Mouse (Mus musculus) layer of hippocampus, adult 9-11 months (tissue): ENCODE results near the gene Map3k13.
A peak's percentile ranks its signal among the peaks of the same experiment; 100 is the strongest.

Experiments
- DNase-seq: peaks from one replicate; pipeline ENCODE4 v3.0.0; 2022

Gene Map3k13

DNA sequence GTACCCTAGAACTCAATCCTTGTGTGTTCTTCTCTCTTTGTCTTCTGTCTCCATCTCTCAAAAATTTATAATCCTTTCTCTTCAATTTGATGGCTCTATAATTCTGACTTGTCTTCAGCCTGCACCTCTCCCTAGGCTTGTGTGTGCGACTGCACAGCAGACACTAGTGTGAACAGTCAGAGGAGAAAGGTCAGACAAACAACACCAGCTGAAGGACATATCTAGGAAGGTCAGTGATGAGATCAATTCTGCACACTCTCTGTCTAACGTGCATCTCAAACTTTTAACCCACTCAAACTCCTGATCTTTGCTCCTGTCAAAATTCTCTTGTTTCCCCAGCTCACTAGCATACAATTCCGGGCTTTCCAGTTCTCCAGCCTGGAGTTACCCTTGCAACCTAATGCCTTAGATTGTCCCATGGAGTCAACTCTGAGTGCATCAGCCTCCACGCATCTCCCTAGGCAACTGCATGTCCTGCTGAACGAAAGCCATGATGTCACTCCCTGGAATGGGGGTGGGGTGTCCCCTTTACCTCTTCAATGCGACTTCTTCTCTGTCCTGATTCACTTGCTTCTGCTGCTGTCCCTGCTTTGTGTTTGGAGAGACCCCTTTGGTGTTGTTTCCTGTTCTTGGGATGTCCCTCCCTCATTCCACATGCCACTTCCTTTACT lies 19.2 kb downstream of the Map3k13 start:
- no peak for DNase-seq

DNA sequence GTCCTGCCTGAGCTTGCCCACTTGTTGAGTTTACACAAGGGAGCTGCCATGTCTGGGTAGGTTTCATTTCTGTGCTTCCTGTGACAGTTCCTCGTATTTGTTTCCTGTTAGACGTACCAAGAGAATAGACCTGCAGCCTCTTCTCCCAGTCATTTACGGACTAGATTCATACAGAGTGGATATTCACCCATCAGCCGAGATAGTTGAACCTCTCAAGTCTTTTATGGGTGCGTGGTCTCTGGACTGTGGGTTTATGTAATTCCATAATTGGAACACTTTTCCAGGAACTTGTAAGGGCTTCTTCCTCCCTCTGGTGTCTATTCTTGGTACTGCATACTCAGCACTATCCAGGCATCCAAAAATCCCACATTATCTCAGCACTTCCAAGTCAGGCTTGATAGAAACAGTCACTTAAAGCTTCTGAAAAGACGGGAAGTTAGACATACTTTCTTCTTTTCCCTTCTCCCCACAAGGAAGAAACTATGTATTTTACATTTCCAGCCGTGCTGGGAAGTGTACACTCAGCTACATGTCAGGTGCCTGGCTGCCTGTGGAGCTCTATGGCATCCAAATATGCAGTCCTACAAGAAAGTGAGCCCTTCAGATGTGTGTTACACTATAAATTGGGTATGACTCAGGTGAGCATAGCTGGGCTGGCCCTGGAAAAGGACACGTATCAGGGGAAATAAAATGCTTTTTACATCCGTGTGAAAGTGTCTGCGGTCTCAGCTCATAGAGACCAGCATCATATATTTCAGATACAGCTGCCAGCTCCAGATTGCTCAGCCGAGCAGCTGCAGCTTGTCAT lies 20.9 kb downstream of the Map3k13 start:
- peak; percentile 35 for DNase-seq

DNA sequence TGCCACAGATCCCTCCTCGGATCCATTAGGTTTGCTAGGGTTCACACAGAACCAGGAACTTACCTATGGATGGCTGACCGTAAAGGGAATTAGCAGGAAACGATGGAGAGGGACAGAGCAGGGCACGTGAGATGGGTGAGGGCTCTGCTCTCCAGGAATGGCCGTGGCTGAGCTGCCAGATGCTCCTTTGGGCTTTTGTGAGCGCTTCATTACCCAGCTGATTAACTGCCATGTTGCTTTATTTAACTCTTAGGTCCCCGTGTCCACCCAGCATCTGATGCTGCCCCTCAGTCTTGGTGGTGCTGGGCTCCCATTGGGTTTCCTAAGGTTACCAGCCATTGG lies 21.5 kb downstream of the Map3k13 start:
- DNase-seq = no peak

DNA sequence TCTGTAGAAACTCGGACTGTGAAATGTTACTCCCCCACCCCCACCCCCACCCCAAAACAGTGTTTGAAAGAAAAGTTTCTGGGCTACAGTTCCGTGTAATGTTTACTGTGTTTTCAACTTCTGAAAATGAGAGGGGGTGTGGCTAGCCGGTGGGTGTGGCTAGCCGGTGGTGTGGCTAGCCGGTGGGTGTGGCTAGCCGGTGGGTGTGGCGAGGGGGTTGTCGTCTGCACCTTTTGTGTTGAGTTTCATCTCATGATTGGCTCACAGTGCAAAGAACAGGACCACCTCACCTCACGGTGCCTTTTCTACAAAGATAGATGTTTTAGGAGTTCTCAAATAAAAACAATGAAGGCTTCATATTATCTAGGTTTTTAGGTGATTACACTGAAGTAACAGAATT lies 24.0 kb downstream of the Map3k13 start:
- no peak for DNase-seq

DNA sequence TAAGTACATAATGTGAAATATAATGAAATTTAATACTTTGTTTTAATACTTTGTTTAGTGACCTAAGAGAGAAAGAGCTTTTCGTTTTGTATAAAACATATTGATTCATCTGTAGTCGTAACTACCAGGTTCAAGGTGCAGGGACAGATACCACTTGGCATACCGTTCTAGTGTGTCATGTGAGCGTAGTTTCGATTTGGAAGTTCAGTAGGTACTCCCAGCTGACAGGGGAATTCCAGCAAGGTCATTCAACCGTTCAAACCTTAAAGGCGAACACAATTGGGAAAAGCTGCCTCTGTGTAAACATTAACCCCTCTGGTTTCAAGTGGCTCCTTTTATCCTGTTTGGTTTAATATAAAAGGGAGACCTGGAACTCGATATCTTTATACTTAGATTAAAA lies 24.5 kb downstream of the Map3k13 start:
- no peak for DNase-seq

DNA sequence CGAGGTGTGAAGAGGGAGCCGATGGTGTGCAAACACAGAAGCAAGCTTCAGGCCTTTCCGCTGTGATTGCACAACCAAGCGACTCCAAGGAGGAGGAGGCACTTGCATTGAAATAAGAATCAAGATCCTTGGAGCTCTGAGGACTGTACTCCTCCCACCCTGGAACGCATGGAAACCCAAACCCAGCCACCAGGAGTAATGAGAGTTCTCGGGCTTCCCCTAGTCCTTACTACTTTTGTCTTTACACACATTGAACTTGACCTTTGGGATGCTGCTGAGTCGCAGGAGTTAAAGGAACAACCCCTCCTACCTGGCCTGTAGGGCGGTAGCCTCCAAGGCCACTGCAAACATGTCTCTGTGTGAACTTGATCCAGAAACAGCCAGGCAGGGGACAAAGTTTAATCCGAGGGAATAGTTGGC lies 31.5 kb downstream of the Map3k13 start:
- DNase-seq = no peak

DNA sequence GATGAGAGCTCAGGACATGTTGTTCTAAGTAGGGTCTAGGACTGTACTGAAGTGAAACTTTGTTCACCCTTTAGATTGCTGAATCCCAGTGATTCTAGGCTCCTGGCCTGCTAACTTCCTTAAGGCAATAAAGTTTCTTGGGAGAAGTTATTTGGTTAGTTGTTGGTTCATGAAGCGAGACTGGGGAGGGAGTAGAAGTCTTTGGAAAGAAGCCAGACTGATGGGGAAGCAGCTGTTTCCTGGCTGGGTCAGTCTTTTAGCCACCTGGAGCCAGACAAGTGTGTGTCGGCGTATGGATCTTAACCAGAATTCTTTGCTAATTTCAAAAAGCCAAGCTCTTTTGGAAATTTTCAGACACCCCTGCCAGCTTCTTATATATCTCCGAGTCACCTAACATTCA lies 33.0 kb downstream of the Map3k13 start:
- peak; percentile 17 for DNase-seq

DNA sequence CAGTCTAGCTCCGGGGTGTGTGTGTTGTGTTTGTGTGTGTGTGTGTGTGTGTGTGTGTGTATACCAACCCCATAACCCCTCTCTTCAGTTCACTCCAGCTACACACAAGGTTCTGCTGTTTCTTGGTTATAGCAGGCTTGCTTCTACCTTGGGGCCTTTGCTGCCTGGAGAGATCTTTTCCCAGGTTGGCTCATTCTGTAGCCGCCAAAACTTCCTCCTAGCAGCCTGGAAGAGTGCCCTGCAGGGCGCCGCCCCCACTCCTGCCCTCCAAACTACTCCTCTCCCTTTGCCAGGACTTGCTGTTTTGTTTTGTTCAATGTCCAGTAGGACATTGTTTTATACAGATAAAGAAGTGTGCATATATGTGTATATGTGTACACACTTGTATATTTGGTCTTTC lies 33.4 kb downstream of the Map3k13 start:
- DNase-seq = no peak

DNA sequence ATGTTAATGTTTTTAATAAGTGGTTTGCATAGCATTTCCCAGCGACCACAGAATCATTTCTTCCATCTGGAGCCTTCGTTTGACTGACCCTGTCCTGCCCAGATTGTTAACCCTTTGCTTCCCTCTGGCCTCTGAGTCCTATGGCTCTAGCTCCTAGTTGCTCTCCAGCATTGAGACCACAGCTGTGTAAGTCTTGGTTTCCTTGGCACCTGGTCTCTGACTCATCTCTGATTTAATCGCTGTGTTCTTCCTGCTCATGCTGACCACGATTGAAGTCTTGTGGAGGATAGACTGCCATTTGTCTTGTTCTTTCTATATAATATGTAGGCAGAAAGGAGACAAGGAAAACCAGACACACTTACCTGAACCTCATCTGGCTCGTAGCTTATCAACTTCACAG lies 35.6 kb downstream of the Map3k13 start:
- DNase-seq = no peak

DNA sequence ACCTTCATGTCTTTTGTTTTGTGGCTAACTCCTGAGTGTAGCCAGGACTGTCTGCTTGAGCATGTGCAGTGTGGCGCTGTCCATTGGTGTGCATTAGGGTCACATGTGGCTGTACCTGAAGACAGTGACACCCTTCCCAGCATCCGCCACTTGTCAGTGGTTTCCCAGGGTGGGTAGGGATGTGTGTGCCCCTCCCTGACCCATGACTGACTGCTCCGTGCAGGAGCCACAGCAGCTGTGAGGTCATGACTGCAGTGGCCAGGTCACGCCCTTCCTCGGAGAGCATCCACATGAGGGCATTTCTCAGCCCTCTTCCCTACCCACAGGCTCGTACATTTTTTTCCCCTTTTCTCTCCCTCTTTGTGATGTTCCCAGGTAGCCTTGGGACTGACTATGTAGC lies 36.6 kb downstream of the Map3k13 start:
- DNase-seq = no peak

DNA sequence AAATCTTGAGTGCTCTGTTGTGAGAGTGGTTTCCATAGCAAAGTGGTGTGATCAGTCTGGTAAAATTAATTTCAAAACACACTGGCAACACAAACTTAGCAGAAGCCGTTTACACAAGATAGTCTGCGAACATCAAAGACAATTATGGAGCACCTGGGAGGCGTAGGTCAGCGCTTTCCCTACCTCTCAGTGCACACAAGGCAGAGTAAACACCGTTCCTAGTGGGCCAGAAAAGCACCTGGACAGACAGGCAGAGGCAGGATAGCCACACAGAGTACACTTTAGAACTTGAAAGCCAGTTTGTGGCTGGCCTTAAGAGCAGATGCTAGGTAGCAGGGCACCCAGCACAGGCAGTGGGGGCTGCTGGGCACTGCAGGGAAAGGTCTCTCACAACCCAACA lies 37.6 kb downstream of the Map3k13 start:
- no peak for DNase-seq

DNA sequence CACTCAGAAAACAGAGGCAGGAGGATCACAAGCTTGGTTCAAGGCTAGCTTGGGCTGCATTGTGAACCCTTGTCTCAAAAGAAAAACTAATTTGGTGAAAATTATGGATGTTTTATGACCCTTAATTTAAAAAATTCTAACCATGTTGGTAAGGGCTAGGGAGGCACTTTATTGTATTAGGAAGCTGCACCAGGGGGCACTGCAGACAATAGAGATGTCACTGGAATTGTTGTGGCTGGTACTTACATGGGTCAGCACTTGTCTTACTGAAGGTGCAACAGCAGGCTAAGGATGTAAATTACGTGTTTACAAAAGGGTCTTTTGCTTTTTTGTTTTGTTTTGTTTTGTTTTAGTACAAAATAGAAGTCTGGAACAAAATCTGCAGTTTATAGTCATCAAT lies 39.3 kb downstream of the Map3k13 start:
- DNase-seq = no peak

DNA sequence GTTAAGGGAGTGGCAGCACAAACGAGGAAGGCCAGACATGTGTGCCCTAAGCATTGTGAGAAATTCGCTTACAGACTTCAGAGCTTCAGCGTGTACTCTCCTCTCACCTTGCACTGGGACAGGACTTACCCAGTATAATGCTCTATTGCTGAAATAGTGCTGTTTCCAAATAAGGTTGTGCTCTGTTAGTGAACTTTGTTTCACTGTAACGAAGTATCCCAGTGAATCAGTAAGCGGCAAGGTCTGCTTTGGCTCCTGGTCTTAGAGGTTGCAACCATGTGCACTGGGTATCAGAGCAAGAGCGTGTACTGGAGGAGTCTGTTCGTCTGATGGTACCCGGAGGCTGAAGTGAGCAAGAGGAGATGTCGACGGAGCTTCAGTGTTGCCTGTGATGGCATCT lies 39.8 kb downstream of the Map3k13 start:
- DNase-seq = no peak

DNA sequence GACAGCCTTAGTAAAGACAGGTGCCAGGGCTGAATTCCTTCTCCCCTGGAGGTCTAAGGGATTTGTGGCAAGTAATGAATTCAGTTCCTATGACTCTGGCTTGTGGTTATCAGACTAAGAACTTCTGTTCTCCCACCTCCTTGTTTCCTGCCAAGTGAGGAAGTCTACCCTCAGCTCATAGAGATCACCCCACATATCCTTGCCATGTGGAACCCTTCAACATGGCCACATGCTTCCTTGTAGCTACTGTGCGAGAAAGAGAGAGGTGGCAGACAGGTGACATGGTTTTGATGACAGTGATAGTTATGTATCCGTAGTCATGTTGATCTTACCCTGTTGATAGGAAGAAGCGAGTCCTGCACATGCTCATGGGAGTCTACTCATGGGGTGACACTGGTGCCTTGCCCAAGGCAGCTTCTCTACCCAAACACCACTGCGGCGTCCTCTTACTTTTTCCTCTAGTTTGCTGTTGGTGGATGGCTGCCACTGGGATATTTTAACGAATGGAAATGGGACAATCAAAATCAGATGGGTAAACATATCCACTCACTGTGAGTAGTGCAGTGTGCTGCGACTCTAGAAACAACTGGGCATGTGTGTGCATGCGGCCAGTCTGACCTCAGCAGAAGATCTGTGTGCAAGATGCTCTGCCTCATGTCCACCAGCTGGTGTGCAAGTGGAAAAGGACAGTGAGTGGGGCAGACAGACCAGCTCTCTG lies 40.9 kb downstream of the Map3k13 start:
- no peak for DNase-seq

DNA sequence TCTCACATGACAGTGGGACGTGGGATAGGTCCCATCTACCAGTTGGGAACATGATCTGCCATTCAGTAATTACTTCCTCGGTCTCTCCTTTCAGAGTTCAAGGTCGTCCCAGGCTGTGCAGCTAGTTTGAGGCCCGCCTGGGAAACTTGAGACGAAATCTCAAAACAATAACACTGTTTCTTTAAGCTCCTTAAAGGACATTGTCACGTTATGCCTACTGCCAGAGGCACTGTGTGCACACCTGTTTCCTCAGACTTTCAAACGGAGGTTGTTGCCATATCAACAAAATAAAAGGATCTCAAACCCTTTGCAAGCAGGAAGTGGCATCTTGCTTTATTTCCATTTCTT lies 41.4 kb downstream of the Map3k13 start:
- no peak for DNase-seq

DNA sequence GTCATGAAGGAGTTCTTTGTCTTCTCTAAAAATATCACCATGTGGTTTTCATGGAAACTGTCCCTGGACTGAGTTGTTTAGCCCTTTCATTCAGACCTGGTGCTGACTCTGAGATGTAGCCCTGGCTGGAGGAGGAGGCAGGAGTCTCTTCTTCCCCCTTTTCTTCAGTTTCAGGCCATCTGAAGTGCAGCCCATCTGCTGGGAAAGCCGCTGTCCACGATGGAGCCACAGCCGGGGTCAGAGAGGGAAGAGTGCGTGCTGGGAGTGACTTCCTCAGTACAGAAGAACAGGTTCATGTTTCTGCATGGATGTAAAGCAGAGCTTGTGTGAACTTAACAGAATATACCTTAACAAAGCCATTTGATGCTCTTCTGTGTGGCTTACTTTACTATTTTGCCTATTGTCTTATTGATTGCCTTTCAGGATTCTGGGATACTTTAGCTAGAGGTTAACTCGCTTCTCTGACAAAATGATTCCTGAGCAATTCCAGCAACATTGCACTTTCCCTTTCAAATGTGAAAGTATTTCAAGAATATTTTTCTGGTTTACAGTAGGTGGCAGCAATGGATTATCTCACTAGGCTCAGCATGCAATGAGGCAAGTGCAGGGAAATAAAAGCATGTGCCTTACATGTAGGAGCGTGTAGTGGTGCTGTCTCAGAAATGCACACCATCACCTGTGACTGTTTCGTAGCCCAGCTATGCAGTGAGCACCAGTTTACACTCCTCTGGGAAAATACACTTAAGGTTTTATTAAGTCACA lies 42.3 kb downstream of the Map3k13 start:
- DNase-seq = no peak

DNA sequence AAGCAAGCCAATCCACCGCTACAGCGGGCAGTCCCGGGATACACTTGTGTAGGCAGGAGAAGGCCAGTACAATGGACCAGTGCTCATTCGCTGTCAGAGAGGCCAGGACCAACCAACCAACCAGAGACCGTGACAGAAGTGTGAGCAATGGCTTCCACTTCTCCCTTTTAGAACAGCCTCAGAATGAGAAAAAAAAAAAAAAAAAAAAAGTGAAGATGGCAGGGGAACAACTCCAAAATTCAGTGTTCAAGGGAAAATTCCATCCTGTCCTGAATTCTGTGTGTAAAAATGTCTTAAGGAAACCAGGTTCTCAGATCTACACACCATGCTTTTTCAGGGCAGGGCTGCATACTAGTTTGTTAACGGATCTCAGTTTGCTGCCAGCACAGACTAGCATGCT lies 43.5 kb downstream of the Map3k13 start:
- DNase-seq = no peak

DNA sequence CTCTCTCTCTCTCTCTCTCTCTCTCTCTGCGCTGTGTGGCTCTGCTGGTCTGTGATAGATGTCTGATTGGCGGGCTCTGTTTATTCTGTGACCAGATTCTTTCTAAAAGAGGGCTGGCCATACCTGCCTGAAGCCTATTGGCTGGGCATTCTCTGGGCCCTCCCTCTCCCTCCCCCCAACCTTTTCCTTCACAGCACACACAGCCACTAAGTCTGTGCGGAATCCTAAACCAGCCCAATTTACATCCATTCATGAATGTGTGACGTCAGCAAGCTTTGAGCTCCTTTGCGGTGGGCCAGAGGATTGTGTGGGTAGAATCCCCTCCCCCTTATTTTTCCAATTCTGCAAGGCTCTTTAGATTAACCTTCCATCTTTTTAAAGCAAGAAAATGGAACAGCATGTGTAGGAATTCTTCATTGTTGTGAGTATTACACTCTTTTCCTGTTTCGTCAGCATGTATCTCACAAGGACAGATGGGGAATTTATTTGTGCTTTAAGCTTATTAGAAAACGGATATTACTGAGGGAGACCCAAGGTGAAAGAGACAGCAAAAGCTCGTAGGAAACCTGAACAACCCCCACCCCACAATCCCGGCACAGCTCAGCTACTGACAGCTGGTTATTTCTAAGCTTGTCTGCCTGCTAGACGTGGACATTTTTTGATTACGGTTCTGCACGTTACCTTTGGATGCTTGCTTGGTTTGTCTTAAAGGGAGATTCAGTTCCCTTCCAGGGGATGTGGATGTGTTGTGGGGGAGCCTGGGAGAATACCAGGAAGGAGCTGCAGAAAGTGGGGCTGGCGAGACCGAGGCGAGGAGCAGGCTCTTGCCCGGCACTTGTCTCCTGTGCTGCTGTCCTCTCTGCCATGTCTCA lies 51.9 kb downstream of the Map3k13 start:
- DNase-seq = peak; percentile 87

DNA sequence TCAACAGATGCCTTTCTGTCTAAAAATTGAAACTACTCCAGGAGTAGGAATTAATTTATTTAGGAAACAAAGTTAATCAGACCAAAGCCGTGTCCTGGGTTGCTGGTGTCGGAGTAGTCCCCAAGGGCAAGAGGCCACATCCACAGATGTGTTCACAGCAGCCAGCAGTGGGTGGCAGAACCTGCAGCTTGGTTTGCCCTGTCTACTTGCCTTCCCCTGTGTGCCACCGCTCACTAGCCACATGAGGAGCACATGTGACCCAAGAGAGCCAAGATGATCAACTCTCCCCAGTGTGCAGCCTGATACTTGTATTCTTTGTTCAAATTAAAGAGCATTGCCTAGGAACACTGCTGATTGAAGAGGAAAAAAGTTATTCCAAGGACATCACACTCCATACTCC lies 54.3 kb downstream of the Map3k13 start:
- DNase-seq = no peak

DNA sequence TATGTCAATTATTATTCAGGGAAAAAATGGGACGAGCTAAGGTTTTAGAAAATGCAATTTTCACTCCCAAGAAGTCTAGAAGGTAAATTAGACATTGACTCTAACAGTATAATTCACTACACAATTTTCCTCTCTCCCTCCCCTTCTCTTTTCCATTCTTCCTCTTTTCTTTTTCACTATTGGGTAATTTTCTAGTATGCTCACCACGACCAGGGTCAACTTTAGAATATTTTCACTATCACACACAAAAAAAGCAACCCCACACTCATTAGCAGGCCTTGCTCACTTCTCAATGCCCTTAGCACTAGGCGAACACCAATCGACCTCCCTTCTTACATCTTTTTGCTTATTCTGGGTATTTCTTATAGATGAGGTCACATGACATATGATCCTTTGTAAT lies 54.7 kb downstream of the Map3k13 start:
- no peak for DNase-seq

DNA sequence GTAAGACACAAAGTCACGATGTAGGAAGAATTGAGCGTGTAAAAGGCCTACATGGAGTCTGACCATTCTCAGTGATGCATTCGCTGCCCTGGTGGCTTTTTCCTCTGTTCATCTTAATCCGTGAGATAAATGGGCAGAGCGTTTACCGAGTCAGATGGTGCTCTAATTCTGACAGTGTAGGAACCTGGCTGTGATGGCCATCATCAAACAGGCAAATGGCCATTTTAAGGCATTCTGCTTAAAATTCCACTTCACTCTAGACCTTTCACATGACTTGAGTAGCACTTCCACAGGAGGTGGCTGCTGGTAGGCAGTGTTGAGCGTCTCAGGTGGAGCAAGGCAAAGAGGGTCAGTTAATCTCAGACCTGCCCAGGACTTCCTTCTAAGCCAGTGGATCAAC lies 58.2 kb downstream of the Map3k13 start:
- no peak for DNase-seq

DNA sequence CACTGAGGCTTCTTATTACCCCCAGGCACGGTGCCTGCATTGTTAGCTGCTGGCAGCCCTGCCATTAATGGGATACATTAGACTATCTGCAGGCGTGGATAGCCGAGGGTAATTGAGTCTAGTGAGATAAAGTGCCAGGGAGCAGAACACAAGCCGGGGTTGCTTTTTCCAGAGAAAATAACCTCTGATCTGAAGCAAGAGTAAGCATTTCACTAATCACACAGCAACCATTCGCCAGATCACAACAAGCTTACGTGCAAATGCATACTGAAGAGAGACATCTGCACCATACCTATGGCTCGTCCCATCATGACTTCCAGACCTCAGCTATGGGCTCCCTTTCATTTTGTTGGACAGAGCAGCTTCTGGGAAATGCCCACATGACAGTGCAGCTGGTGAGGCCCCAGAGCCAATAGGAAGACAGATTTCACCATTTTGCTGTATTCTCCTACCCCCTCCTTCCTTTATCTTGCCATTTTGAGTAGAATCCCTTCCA lies 59.3 kb downstream of the Map3k13 start:
- DNase-seq = peak; percentile 65
